Mouse (Mus musculus) G1E (cell line): ENCODE results near the gene Srms.

Experiments used
- CTCF ChIP-seq: IDR thresholded peaks from 2 replicates; pipeline ENCODE4 v1.5.1; 2012; ENCODE audit warnings: low read depth, low read length, inconsistent platforms, mixed read lengths
- GATA1 ChIP-seq: IDR thresholded peaks from 2 replicates; pipeline ENCODE4 v1.6.1; 2012; ENCODE audit warnings: borderline replicate concordance, low read length, inconsistent platforms, mixed read lengths
- POLR2AphosphoS5 ChIP-seq: IDR thresholded peaks from 2 replicates; pipeline ENCODE4 v1.6.1; 2012; ENCODE audit warnings: low read depth, low read length, inconsistent platforms; ENCODE audit not compliant: insufficient replicate concordance

DNA sequence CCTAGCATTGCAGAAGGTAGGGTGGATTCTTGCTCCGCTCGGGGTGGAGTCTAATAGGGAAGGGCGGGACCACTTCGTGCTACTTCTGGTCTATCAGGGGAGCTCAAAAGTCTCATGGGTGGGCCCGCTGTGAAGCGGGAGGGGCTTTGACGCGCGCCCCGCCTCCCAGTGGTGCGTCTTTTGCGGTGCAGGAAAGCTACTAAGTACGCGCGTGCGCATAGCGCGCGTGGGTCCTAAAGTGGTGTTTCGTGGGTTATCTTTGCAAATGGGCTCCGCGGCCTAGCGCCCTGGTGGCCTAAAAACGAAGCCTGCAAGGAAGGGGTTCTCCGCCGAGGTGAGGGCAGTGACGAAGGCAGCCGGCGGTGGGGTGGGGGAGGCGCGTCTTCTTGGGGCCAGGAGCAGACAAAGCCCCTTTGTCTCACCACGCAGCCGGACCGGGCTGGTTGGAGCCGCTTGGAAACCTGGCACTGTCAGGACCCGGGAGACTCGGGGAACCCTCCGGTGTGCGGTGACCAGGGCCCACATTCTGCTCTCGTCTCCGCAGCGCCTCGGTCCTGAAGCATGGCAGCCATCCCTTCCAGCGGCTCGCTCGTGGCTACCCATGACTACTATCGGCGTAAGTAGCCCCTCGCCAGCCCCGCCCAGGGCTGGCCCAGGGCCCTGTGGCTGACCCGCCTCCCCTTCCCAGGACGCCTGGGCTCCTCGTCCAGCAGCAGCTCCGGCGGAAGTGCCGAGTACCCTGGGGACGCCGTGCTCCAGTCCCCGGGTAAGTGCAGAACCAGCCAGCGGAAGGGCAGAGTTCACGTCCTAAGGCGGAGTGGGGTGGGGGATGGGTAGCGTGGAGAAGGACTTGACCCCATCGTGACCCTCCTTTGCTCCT, 25.6 kb downstream of the Srms start, which contains the start of gene Ppdpf:
- no peak for TF ChIP-seq GATA1
- TF ChIP-seq CTCF = no peak
- TF ChIP-seq POLR2AphosphoS5 = no peak
